Mouse (Mus musculus) liver, embryonic 14.5 days (tissue): ENCODE measurements around the gene Tiam2.

Experiments
- CTCF ChIP-seq: IDR thresholded peaks from 2 replicates; pipeline ENCODE4 v1.5.1; 2016; ENCODE audit warnings: antibody characterized with exemption, low read depth, control low read depth
- EP300 ChIP-seq: IDR thresholded peaks from 2 replicates; pipeline ENCODE4 v1.6.1; 2016; ENCODE audit warnings: antibody characterized with exemption, low read depth

- TF ChIP-seq CTCF (no peak), EP300 (no peak)
These were observed 165.3 kb downstream of the Tiam2 start for GRCm38 (mm10) chr17:3491667-3492066.
